In the genomic region with DNA sequence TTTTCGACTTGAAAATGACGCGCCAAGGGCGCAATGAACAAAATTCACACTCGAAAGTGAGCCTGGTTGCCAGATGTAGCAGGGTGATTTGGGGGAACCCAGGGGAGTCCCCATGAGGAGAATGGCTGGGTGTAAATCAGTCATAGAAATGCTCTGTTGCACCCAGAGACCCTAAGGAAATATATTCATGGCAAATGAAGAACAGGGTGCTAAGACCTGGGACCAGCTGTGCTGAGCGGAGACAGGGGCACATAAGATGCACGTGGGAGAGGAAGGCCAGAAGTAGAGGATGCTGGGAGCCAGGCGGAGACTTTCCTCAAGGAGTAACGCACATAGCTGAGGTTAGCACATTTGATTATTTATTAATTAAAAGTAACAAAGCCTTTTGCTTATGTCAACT, we compare ENCODE assay signal across 25 mouse cellular contexts.
"Had no signal": no experiment of that assay in that cellular context is flagged by ENCODE, and none has a peak within 500 bp of the region (broad histone marks: within the 10 kb centered on the region; RNA-seq: fewer than 3 reads in every experiment).

No protein-coding gene starts in this region.

- H3K27ac ChIP-seq: heart, adult 2 months; heart, embryonic 13.5 days; heart, embryonic 15.5 days; hindbrain, embryonic 14.5 days; intestine, embryonic 15.5 days; layer of hippocampus, adult 2 months; left cerebral cortex, adult 2 months; limb, embryonic 12.5 days; liver, embryonic 13.5 days had no signal

- DNase-seq: gastrocnemius, postnatal 14 days; gastrocnemius, postnatal 36 days; heart, adult 11 months; heart, adult 2 months; heart, postnatal 14 days; heart, postnatal 36 days; kidney, adult 18-20 months; kidney, adult 8-10 months; kidney, postnatal 10 days; kidney, postnatal 25 days; kidney, postnatal 4 days; liver; liver, embryonic 13.5 days had no signal

- H3K4me3 ChIP-seq: heart, adult 2 months; heart, embryonic 13.5 days; heart, embryonic 15.5 days; intestine, embryonic 15.5 days; layer of hippocampus, adult 2 months; left cerebral cortex, adult 2 months; limb, embryonic 12.5 days; liver, embryonic 13.5 days had no signal

- H3K27me3 ChIP-seq: intestine, embryonic 15.5 days; liver, embryonic 13.5 days had no signal

- H3K36me3 ChIP-seq: heart, embryonic 13.5 days; heart, embryonic 15.5 days; intestine, embryonic 15.5 days; limb, embryonic 12.5 days; liver, embryonic 13.5 days had no signal

- H3K4me1 ChIP-seq: heart, embryonic 13.5 days; heart, embryonic 15.5 days; intestine, embryonic 15.5 days; liver, embryonic 13.5 days had no signal

- H3K9me3 ChIP-seq: heart, embryonic 13.5 days; heart, embryonic 15.5 days; intestine, embryonic 15.5 days; limb, embryonic 12.5 days; liver, embryonic 13.5 days had no signal

- H3K9ac ChIP-seq: heart, embryonic 13.5 days; heart, embryonic 15.5 days; hindbrain, embryonic 14.5 days; intestine, embryonic 15.5 days; limb, embryonic 12.5 days; liver, embryonic 13.5 days had no signal

- H3K4me2 ChIP-seq: heart, embryonic 11.5 days; heart, embryonic 13.5 days; heart, embryonic 15.5 days; hindbrain, embryonic 14.5 days; intestine, embryonic 15.5 days; limb, embryonic 12.5 days; liver, embryonic 11.5 days; liver, embryonic 13.5 days had no signal

- ATAC-seq: hindbrain, embryonic 16.5 days; inflammation-experienced regulatory T-cells, adult 6 months; intestine, embryonic 15.5 days; intestine, postnatal 0 days had no signal
